8 mouse cellular contexts compared by ENCODE assay signal in genomic region chr2:71039522-71040121, GRCm38 (mm10). TPM values are rescaled to one million over a fixed set of nuclear protein-coding genes. Genes with fewer than 3 reads are reported as not detected.
A peak's percentile ranks its signal among the peaks of the same experiment; 100 is the strongest.
DNase-seq lines count a peak whose midpoint lies in the region; ATAC-seq lines count a peak whose summit lies in the region.

No protein-coding gene starts in this region.

- no peak overlapping the region for H3K9ac ChIP-seq in midbrain, embryonic 12.5 days (replicated peaks)

- no peaks in the 10 kb centered on the region for H3K36me3 ChIP-seq in midbrain, embryonic 12.5 days

- no peak overlapping the region for H3K4me3 ChIP-seq in midbrain, embryonic 12.5 days

- peak; percentile 39 for DNase-seq in CD4-positive, CD25-positive, alpha-beta regulatory T cell, adult 2 months (ENCODE audit: low read depth, low spot score)
- DNase-seq in embryo, embryonic 11 days, result peak; percentile 82
- peak; percentile 83 for DNase-seq in gastrocnemius, postnatal 14 days
- peak; percentile 78 for DNase-seq in kidney, adult 11 months
- peak; percentile 81 to 93 for DNase-seq in left cerebral cortex, postnatal 25 days (ENCODE audit: low spot score in 2 of 2)
- peak; percentile 20 for DNase-seq in spleen, adult 12 weeks (ENCODE audit: low spot score)

- no peak overlapping the region for H3K4me2 ChIP-seq in midbrain, embryonic 12.5 days (replicated peaks)

- peaks cover 8% of the 10 kb centered on the region for H3K4me1 ChIP-seq in midbrain, embryonic 12.5 days

- no peaks in the 10 kb centered on the region for H3K9me3 ChIP-seq in midbrain, embryonic 12.5 days

- H3K27ac ChIP-seq in midbrain, embryonic 12.5 days (replicated peaks), result no peak overlapping the region

- no peaks in the 10 kb centered on the region for H3K27me3 ChIP-seq in midbrain, embryonic 12.5 days

- 45% methylated on average over 11 of the region's 11 CpGs for WGBS in midbrain, embryonic 12.5 days

- no peak for ATAC-seq in CD4-positive, CD25-positive, alpha-beta regulatory T cell, adult 4 months
- ATAC-seq in midbrain, embryonic 12.5 days (ENCODE audit: low FRiP score, low read depth), result peak; percentile 38; the same call in 1 of the 2 replicates

- intact Hi-C loops in gastrocnemius, postnatal 14 days (cut with DNase I; ENCODE audit: low total_unique reads), result loop anchor here (5.0 to 10.0 kb wide), 3 partner anchors 205 to 337 kb away; no protein-coding TSS in a partner anchor
- intact Hi-C loops in left cerebral cortex, postnatal 25 days (cut with DNase I), result loop anchor here (1.0 to 5.0 kb wide), 2 partner anchors 212 to 259 kb away; partner anchors contain the start of gene Tlk1

RNA-seq across cellular contexts. Expression of gene Dcaf17, which starts 15.5 kb away (rescaled TPM):
- 10 to 100 TPM; 25.2 to 27.4 TPM for polyA plus RNA-seq in CD4-positive, CD25-positive, alpha-beta regulatory T cell, adult 4 months (2017; shearing (Covaris generic))
- total RNA-seq in gastrocnemius, postnatal 14 days (2021), result 1 to 10 TPM; 4.4 to 5.0 TPM
- 10 to 100 TPM; 11.6 to 16.9 TPM for total RNA-seq in left cerebral cortex, postnatal 25 days (2021)
- 42.2 and 47.7 TPM in 2 replicates for polyA plus RNA-seq in midbrain, embryonic 12.5 days (2016; fragmentation: Nextera tagmentation; extraction: Ambion mirVana)

RNA-seq across cellular contexts. Expression of gene Mettl8, which starts 15.8 kb away (rescaled TPM):
- polyA plus RNA-seq in CD4-positive, CD25-positive, alpha-beta regulatory T cell, adult 4 months (2017; shearing (Covaris generic)), result 10 to 100 TPM; 22.3 to 24.8 TPM
- 1 to 10 TPM; 5.6 to 6.0 TPM for total RNA-seq in gastrocnemius, postnatal 14 days (2021)
- total RNA-seq in left cerebral cortex, postnatal 25 days (2021), result 10 to 100 TPM; 12.6 to 13.6 TPM
- polyA plus RNA-seq in midbrain, embryonic 12.5 days (2016; fragmentation: Nextera tagmentation; extraction: Ambion mirVana), result 19.0 and 19.9 TPM in 2 replicates

Comparison
In these comparisons a context has a peak if more than half of its experiments do, and no peak if none do; other contexts are left out.
1. DNase-seq: peak in every context shown above with its lines; median percentile 87 in left cerebral cortex, postnatal 25 days; 83 in gastrocnemius, postnatal 14 days; 82 in embryo, embryonic 11 days; 78 in kidney, adult 11 months; 39 in CD4-positive, CD25-positive, alpha-beta regulatory T cell, adult 2 months; 20 in spleen, adult 12 weeks.